ENCODE assay signal across 9 mouse cellular contexts in the genomic region with DNA sequence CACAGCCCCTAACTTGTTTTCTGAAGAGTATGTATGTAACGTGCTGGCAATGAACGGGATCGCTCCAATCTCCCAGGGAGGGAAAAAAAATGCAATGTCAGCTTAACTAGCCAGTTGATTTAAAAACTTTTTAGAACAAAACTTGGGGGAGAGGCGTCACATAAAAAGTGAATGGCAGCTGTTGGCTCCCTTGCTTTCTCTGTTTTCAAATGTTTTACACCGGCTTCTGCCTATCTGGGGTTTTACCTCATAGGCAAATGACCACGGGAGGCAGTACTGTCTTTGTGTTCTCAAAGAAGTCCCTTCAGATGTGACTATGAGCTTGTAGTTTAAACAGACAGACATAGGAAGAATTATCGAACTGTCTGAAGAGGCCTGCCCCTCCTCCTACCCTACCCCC. TPM values are rescaled to one million over a fixed set of nuclear protein-coding genes. Genes with fewer than 3 reads are reported as not detected.
A peak's percentile ranks its signal among the peaks of the same experiment; 100 is the strongest.
DNase-seq lines count a peak whose midpoint lies in the region; ATAC-seq and TF ChIP-seq lines count a peak whose summit lies in the region.
"Had no signal": no experiment of that assay in that cellular context is flagged by ENCODE, and none has a peak within 500 bp of the region (broad histone marks: within the 10 kb centered on the region; RNA-seq: fewer than 3 reads in every experiment).

No protein-coding gene starts in this region.

- no peak for DNase-seq in kidney, postnatal 14 days
- DNase-seq in hindbrain, postnatal 0 days (ENCODE audit: low spot score) = peak; percentile 59
- DNase-seq in cerebellum, postnatal 36 days = no peak
- no peak for DNase-seq in MN1 (ENCODE audit: low spot score)
- no peak for DNase-seq in lung, postnatal 36 days

- ATAC-seq in kidney, embryonic 15.5 days (replicated peaks; ENCODE audit: low FRiP score) = no peak
- no peak for ATAC-seq in embryonic facial prominence, embryonic 13.5 days (ENCODE audit: insufficient number of reproducible peaks, insufficient read depth, low FRiP score, low TSS enrichment, low read depth)
- no peak for ATAC-seq in hindbrain, postnatal 0 days
- ATAC-seq in midbrain, embryonic 16.5 days = no peak

- H3K9ac ChIP-seq in kidney, embryonic 15.5 days = peak overlapping the region; percentile 12; the same call in 1 of the 2 replicates
- peak overlapping the region; percentile 63 for H3K9ac ChIP-seq in embryonic facial prominence, embryonic 13.5 days
- peak overlapping the region; percentile 42 for H3K9ac ChIP-seq in hindbrain, postnatal 0 days (replicated peaks; ENCODE audit: low read length)
- H3K9ac ChIP-seq in midbrain, embryonic 16.5 days (ENCODE audit: low read depth, low read length) = peak overlapping the region; percentile 56

- H3K9me3 ChIP-seq in kidney, embryonic 15.5 days (replicated peaks) = no peaks in the 10 kb centered on the region
- no peaks in the 10 kb centered on the region for H3K9me3 ChIP-seq in embryonic facial prominence, embryonic 13.5 days
- no peaks in the 10 kb centered on the region for H3K9me3 ChIP-seq in hindbrain, postnatal 0 days (ENCODE audit: low read length)
- no peaks in the 10 kb centered on the region for H3K9me3 ChIP-seq in midbrain, embryonic 16.5 days (replicated peaks; ENCODE audit: control insufficient read depth, low read length, poor library complexity, severe bottlenecking)

- peak overlapping the region; percentile 31 for H3K4me3 ChIP-seq in kidney, embryonic 15.5 days (replicated peaks)
- H3K4me3 ChIP-seq in embryonic facial prominence, embryonic 13.5 days = peak overlapping the region; percentile 94
- peak overlapping the region; percentile 31 for H3K4me3 ChIP-seq in hindbrain, postnatal 0 days (ENCODE audit: low read length)
- H3K4me3 ChIP-seq in midbrain, embryonic 16.5 days (ENCODE audit: low read depth, low read length) = peak overlapping the region; percentile 36

- H3K36me3 ChIP-seq in kidney, embryonic 15.5 days = 0 out of 2 replicates have a peak, but pooled peaks cover 4% of the 10 kb centered on the region
- H3K36me3 ChIP-seq in embryonic facial prominence, embryonic 13.5 days = no peaks in the 10 kb centered on the region
- no peaks in the 10 kb centered on the region for H3K36me3 ChIP-seq in hindbrain, postnatal 0 days (ENCODE audit: insufficient read depth, low read length)
- no peaks in the 10 kb centered on the region for H3K36me3 ChIP-seq in midbrain, embryonic 16.5 days (ENCODE audit: control insufficient read depth, insufficient read depth, low read length)

- peak; percentile 39; the same call in 1 of the 2 replicates for TF ChIP-seq CTCF in hindbrain, postnatal 0 days (IDR thresholded peaks at IDR 0.05; ENCODE audit: low read depth)

- peak overlapping the region; percentile 45; the same call in 1 of the 2 replicates for H3K27ac ChIP-seq in kidney, embryonic 15.5 days
- peak overlapping the region; percentile 84 for H3K27ac ChIP-seq in embryonic facial prominence, embryonic 13.5 days
- no peak overlapping the region for H3K27ac ChIP-seq in hindbrain, postnatal 0 days
- peak overlapping the region; percentile 5; the same call in 1 of the 2 replicates for H3K27ac ChIP-seq in midbrain, embryonic 16.5 days (ENCODE audit: low read length)

- H3K4me2 ChIP-seq in kidney, embryonic 15.5 days = peak overlapping the region; percentile 56
- peak overlapping the region; percentile 81 for H3K4me2 ChIP-seq in embryonic facial prominence, embryonic 13.5 days
- H3K4me2 ChIP-seq in hindbrain, postnatal 0 days (ENCODE audit: low read depth, low read length) = peak overlapping the region; percentile 59
- peak overlapping the region; percentile 76 for H3K4me2 ChIP-seq in midbrain, embryonic 16.5 days (ENCODE audit: low read length)

- H3K4me1 ChIP-seq in kidney, embryonic 15.5 days = peaks cover 67% of the 10 kb centered on the region
- peaks cover 61% of the 10 kb centered on the region for H3K4me1 ChIP-seq in embryonic facial prominence, embryonic 13.5 days
- peaks cover 6% of the 10 kb centered on the region for H3K4me1 ChIP-seq in hindbrain, postnatal 0 days (ENCODE audit: insufficient read depth, low read length)
- peaks cover 25% of the 10 kb centered on the region for H3K4me1 ChIP-seq in midbrain, embryonic 16.5 days (ENCODE audit: control insufficient read depth, insufficient read depth, low read length)

- H3K27me3 ChIP-seq in kidney, embryonic 15.5 days = no peaks in the 10 kb centered on the region
- H3K27me3 ChIP-seq in embryonic facial prominence, embryonic 13.5 days = no peaks in the 10 kb centered on the region
- H3K27me3 ChIP-seq in hindbrain, postnatal 0 days (ENCODE audit: insufficient read depth, low read length) = no peaks in the 10 kb centered on the region
- no peaks in the 10 kb centered on the region for H3K27me3 ChIP-seq in midbrain, embryonic 16.5 days (ENCODE audit: control insufficient read depth, insufficient read depth, low read depth, low read length)

- 19% methylated on average over 7 of the region's 7 CpGs for WGBS in kidney, embryonic 15.5 days
- 16% methylated on average over 7 of the region's 7 CpGs for WGBS in embryonic facial prominence, embryonic 13.5 days
- WGBS in hindbrain, postnatal 0 days = 25% methylated on average over 7 of the region's 7 CpGs
- WGBS in midbrain, embryonic 16.5 days = 33% methylated on average over 7 of the region's 7 CpGs

RNA-seq across cellular contexts. Expression of a gene that starts 4.3 kb away (rescaled TPM):
- 24.3 and 27.0 TPM in 2 replicates for polyA plus RNA-seq in kidney, embryonic 15.5 days (2015; fragmentation: Nextera tagmentation; extraction: Ambion mirVana)
- polyA plus RNA-seq in embryonic facial prominence, embryonic 13.5 days (2015; fragmentation: Nextera tagmentation; extraction: Ambion mirVana) = 46.5 and 58.2 TPM in 2 replicates
- total RNA-seq in hindbrain, postnatal 0 days (2014; rRNA removed) = 14.5 and 17.1 TPM in 2 replicates
- 16.0 and 16.2 TPM in 2 replicates for polyA plus RNA-seq in hindbrain, postnatal 0 days (2015; fragmentation: Nextera tagmentation; extraction: Ambion mirVana)
- 13.5 and 14.0 TPM in 2 replicates for polyA plus RNA-seq in midbrain, embryonic 16.5 days (2015; fragmentation: Nextera tagmentation; extraction: Ambion mirVana)
- total RNA-seq: MEL had no signal

Comparison
In these comparisons a context has a peak if more than half of its experiments do, and no peak if none do; other contexts are left out.
1. H3K4me3 ChIP-seq: peak in every context shown above with its lines; median percentile 94 in embryonic facial prominence, embryonic 13.5 days; 36 in midbrain, embryonic 16.5 days; 31 in kidney, embryonic 15.5 days; 31 in hindbrain, postnatal 0 days.
2. H3K9ac ChIP-seq: peak in every context shown above with its lines; median percentile 63 in embryonic facial prominence, embryonic 13.5 days; 56 in midbrain, embryonic 16.5 days; 42 in hindbrain, postnatal 0 days; 12 in kidney, embryonic 15.5 days.